Mouse (Mus musculus) heart, postnatal 0 days (tissue): ENCODE measurements around the gene Glod4.

Experiments
- CTCF ChIP-seq: IDR thresholded peaks from 2 replicates; pipeline ENCODE4 v1.5.1; 2016; ENCODE audit warnings: antibody characterized with exemption, control low read depth, low read depth
- EP300 ChIP-seq: IDR thresholded peaks from 2 replicates; pipeline ENCODE4 v1.6.1; 2016; ENCODE audit warnings: antibody characterized with exemption, low read depth

DNA sequence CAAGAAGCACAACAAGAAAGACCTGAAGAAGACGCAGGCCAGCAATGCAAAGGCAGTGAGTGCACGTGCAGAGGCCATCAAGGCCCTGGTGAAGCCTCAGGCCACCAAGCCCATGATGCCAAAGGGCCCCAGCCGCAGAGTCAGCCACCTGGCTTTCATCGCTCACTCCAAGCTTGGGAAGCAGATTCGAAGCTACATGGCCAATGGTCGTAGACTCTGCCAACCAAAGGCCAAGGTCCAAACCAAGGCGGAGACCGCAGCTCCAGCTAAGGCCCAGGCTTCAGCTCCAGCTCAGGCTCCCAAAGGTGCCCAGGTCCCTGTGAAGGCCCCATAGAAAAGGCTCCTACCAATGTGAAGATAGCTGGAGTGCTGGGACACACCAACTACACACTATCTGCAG is 99.1 kb downstream of the Glod4 start:
- TF ChIP-seq CTCF: no peak
- no peak for TF ChIP-seq EP300
